Mouse (Mus musculus): ENCODE results near the gene Tnks1bp1. TPM values are rescaled to one million over a fixed set of nuclear protein-coding genes. Genes with fewer than 3 reads are reported as not detected.

Gene Tnks1bp1
- 6.1 and 6.5 TPM in 2 replicates for polyA plus RNA-seq (2014; fragmentation: Nextera tagmentation; extraction: Ambion mirVana)

- H3K9me3 ChIP-seq (ENCODE audit: control insufficient read depth, low read length): no peaks in the 10 kb centered on the region
- peak within 1 kb of the TSS; percentile 74 for H3K9ac ChIP-seq
- peaks cover 61% of the 10 kb centered on the region for H3K36me3 ChIP-seq (replicated peaks; ENCODE audit: control insufficient read depth, insufficient read depth)
- H3K4me3 ChIP-seq (replicated peaks; ENCODE audit: low read length): peak within 1 kb of the TSS; percentile 74
- peak within 1 kb of the TSS; percentile 65 for H3K4me2 ChIP-seq (replicated peaks)
- WGBS: 1% methylated on average over 42 of the region's 42 CpGs
- H3K27ac ChIP-seq: peak within 1 kb of the TSS; percentile 90
- ATAC-seq (ENCODE audit: low FRiP score): peak; percentile 90
- H3K27me3 ChIP-seq (ENCODE audit: control insufficient read depth, insufficient read depth, low read length): no peaks in the 10 kb centered on the region
- peaks cover 34% of the 10 kb centered on the region for H3K4me1 ChIP-seq (replicated peaks; ENCODE audit: control insufficient read depth, insufficient read depth, low read length)
- peak; percentile 89 for DNase-seq (ENCODE audit: low spot score)
Measured at GRCm38 (mm10) chr2:85047596-85048167, at the start of gene Tnks1bp1. Tnks1bp1 (plus strand) TSS chr2:85048022.

- Histone ChIP-seq H3K4me2 (replicated peaks) (no peak overlapping the region), H3K9ac (no peak overlapping the region), H3K4me1 (replicated peaks; ENCODE audit: control insufficient read depth, insufficient read depth, low read length) (no peaks in the 10 kb centered on the region), H3K36me3 (replicated peaks; ENCODE audit: control insufficient read depth, insufficient read depth) (no peaks in the 10 kb centered on the region), H3K9me3 (ENCODE audit: control insufficient read depth, low read length) (no peaks in the 10 kb centered on the region), H3K27ac (no peak overlapping the region), H3K27me3 (ENCODE audit: control insufficient read depth, insufficient read depth, low read length) (no peaks in the 10 kb centered on the region), H3K4me3 (replicated peaks; ENCODE audit: low read length) (no peak overlapping the region)
- WGBS: 93% methylated on average over 3 of the region's 3 CpGs
- DNase-seq (ENCODE audit: low spot score): no peak
- no peak for ATAC-seq (ENCODE audit: low FRiP score)
Measured at GRCm38 (mm10) chr2:84999486-85000181, 48.2 kb upstream of the Tnks1bp1 start.

- DNase-seq (ENCODE audit: low spot score): no peak
- Histone ChIP-seq H3K36me3 (replicated peaks; ENCODE audit: control insufficient read depth, insufficient read depth) (no peaks in the 10 kb centered on the region), H3K4me3 (replicated peaks; ENCODE audit: low read length) (no peak overlapping the region), H3K27me3 (ENCODE audit: control insufficient read depth, insufficient read depth, low read length) (no peaks in the 10 kb centered on the region), H3K9me3 (ENCODE audit: control insufficient read depth, low read length) (no peaks in the 10 kb centered on the region), H3K27ac (no peak overlapping the region), H3K4me1 (replicated peaks; ENCODE audit: control insufficient read depth, insufficient read depth, low read length) (no peaks in the 10 kb centered on the region), H3K4me2 (replicated peaks) (no peak overlapping the region), H3K9ac (no peak overlapping the region)
- no peak for ATAC-seq (ENCODE audit: low FRiP score)
- 65% methylated on average over 13 of the region's 13 CpGs for WGBS
Measured at GRCm38 (mm10) chr2:85001497-85001896, 46.3 kb upstream of the Tnks1bp1 start.

- 86% methylated on average over 8 of the region's 8 CpGs for WGBS
- H3K9me3 ChIP-seq (ENCODE audit: control insufficient read depth, low read length): no peaks in the 10 kb centered on the region
- no peak for DNase-seq (ENCODE audit: low spot score)
Measured at GRCm38 (mm10) chr2:85002575-85002974, 45.2 kb upstream of the Tnks1bp1 start.

GRCm38 (mm10) chr2:85004341-85004740, 43.5 kb upstream of the Tnks1bp1 start:
- DNase-seq (ENCODE audit: low spot score): no peak
- no peak overlapping the region for H3K27ac ChIP-seq
- no peak overlapping the region for H3K9ac ChIP-seq
- no peaks in the 10 kb centered on the region for H3K4me1 ChIP-seq (replicated peaks; ENCODE audit: control insufficient read depth, insufficient read depth, low read length)
- H3K36me3 ChIP-seq (replicated peaks; ENCODE audit: control insufficient read depth, insufficient read depth): no peaks in the 10 kb centered on the region
- 86% methylated on average over 4 of the region's 4 CpGs for WGBS
- H3K4me2 ChIP-seq (replicated peaks): no peak overlapping the region
- no peaks in the 10 kb centered on the region for H3K27me3 ChIP-seq (ENCODE audit: control insufficient read depth, insufficient read depth, low read length)
- no peak overlapping the region for H3K4me3 ChIP-seq (replicated peaks; ENCODE audit: low read length)
- H3K9me3 ChIP-seq (ENCODE audit: control insufficient read depth, low read length): no peaks in the 10 kb centered on the region
- no peak for ATAC-seq (ENCODE audit: low FRiP score)

More at GRCm38 (mm10) chr2:85002575-85002974, 45.2 kb upstream of the Tnks1bp1 start:
- Histone ChIP-seq H3K27me3 (ENCODE audit: control insufficient read depth, insufficient read depth, low read length) (no peaks in the 10 kb centered on the region), H3K4me3 (replicated peaks; ENCODE audit: low read length) (no peak overlapping the region), H3K36me3 (replicated peaks; ENCODE audit: control insufficient read depth, insufficient read depth) (no peaks in the 10 kb centered on the region), H3K4me2 (replicated peaks) (no peak overlapping the region), H3K27ac (no peak overlapping the region), H3K9ac (no peak overlapping the region), H3K4me1 (replicated peaks; ENCODE audit: control insufficient read depth, insufficient read depth, low read length) (no peaks in the 10 kb centered on the region)
- ATAC-seq (ENCODE audit: low FRiP score): no peak

GRCm38 (mm10) chr2:85006600-85006999, 41.2 kb upstream of the Tnks1bp1 start:
- DNase-seq (ENCODE audit: low spot score): no peak
- no peak overlapping the region for H3K9ac ChIP-seq
- H3K9me3 ChIP-seq (ENCODE audit: control insufficient read depth, low read length): no peaks in the 10 kb centered on the region
- H3K4me3 ChIP-seq (replicated peaks; ENCODE audit: low read length): no peak overlapping the region
- H3K4me1 ChIP-seq (replicated peaks; ENCODE audit: control insufficient read depth, insufficient read depth, low read length): no peaks in the 10 kb centered on the region
- H3K27me3 ChIP-seq (ENCODE audit: control insufficient read depth, insufficient read depth, low read length): no peaks in the 10 kb centered on the region
- ATAC-seq (ENCODE audit: low FRiP score): no peak
- WGBS: 84% methylated on average over 7 of the region's 7 CpGs
- no peaks in the 10 kb centered on the region for H3K36me3 ChIP-seq (replicated peaks; ENCODE audit: control insufficient read depth, insufficient read depth)
- H3K27ac ChIP-seq: no peak overlapping the region
- no peak overlapping the region for H3K4me2 ChIP-seq (replicated peaks)

GRCm38 (mm10) chr2:85007729-85008128, 40.1 kb upstream of the Tnks1bp1 start:
- Histone ChIP-seq H3K4me2 (replicated peaks) (no peak overlapping the region), H3K27me3 (ENCODE audit: control insufficient read depth, insufficient read depth, low read length) (no peaks in the 10 kb centered on the region), H3K9ac (no peak overlapping the region), H3K4me1 (replicated peaks; ENCODE audit: control insufficient read depth, insufficient read depth, low read length) (no peaks in the 10 kb centered on the region), H3K36me3 (replicated peaks; ENCODE audit: control insufficient read depth, insufficient read depth) (no peaks in the 10 kb centered on the region), H3K9me3 (ENCODE audit: control insufficient read depth, low read length) (no peaks in the 10 kb centered on the region), H3K27ac (no peak overlapping the region), H3K4me3 (replicated peaks; ENCODE audit: low read length) (no peak overlapping the region)
- ATAC-seq (ENCODE audit: low FRiP score) (peak; percentile 48; the same call in 1 of the 2 replicates), DNase-seq (ENCODE audit: low spot score) (peak; percentile 61)
- WGBS: 34% methylated on average over 4 of the region's 4 CpGs

- WGBS: 84% methylated on average over 2 of the region's 2 CpGs
- Histone ChIP-seq H3K27me3 (ENCODE audit: control insufficient read depth, insufficient read depth, low read length) (no peaks in the 10 kb centered on the region), H3K36me3 (replicated peaks; ENCODE audit: control insufficient read depth, insufficient read depth) (no peaks in the 10 kb centered on the region), H3K9ac (no peak overlapping the region), H3K4me1 (replicated peaks; ENCODE audit: control insufficient read depth, insufficient read depth, low read length) (no peaks in the 10 kb centered on the region), H3K4me2 (replicated peaks) (no peak overlapping the region), H3K9me3 (ENCODE audit: control insufficient read depth, low read length) (no peaks in the 10 kb centered on the region), H3K4me3 (replicated peaks; ENCODE audit: low read length) (no peak overlapping the region), H3K27ac (no peak overlapping the region)
- ATAC-seq (ENCODE audit: low FRiP score) (no peak), DNase-seq (ENCODE audit: low spot score) (no peak)
Measured at GRCm38 (mm10) chr2:85009212-85009611, 38.6 kb upstream of the Tnks1bp1 start.

- H3K9ac ChIP-seq: no peak overlapping the region
- WGBS: 78% methylated on average over 9 of the region's 9 CpGs
- no peak for DNase-seq (ENCODE audit: low spot score)
Measured at GRCm38 (mm10) chr2:85011906-85012604, 35.8 kb upstream of the Tnks1bp1 start.

More at GRCm38 (mm10) chr2:85011906-85012604, 35.8 kb upstream of the Tnks1bp1 start:
- ATAC-seq (ENCODE audit: low FRiP score): no peak
- Histone ChIP-seq H3K4me2 (replicated peaks) (no peak overlapping the region), H3K27me3 (ENCODE audit: control insufficient read depth, insufficient read depth, low read length) (no peaks in the 10 kb centered on the region), H3K4me1 (replicated peaks; ENCODE audit: control insufficient read depth, insufficient read depth, low read length) (no peaks in the 10 kb centered on the region), H3K4me3 (replicated peaks; ENCODE audit: low read length) (no peak overlapping the region), H3K9me3 (ENCODE audit: control insufficient read depth, low read length) (no peaks in the 10 kb centered on the region), H3K36me3 (replicated peaks; ENCODE audit: control insufficient read depth, insufficient read depth) (no peaks in the 10 kb centered on the region), H3K27ac (no peak overlapping the region)

All from hindbrain, embryonic 14.5 days (tissue).